Comparison of ENCODE assay signal across 23 mouse cellular contexts in the genomic region with DNA sequence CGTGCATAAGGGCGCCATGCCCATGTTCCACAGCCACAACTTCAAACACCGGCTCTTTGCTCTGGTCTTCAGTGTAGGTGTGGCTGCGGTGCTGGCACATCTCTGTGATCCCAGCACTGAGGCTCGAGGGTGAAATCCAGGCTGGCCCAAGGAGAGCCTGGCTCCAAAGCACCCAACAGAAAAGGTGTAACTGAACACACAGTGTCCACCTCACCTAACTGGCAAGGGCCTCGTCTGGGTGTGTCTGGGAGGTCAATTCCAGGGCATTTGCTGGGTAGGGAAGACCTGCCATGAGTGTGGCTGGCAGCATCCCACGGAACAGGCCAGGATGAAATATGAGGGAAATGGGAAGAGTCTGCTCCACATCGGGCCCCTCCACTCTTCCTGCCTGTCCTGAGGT.
"Had no signal": no experiment of that assay in that cellular context is flagged by ENCODE, and none has a peak within 500 bp of the region (broad histone marks: within the 10 kb centered on the region; RNA-seq: fewer than 3 reads in every experiment).

No protein-coding gene starts in this region.

- H3K9me3 ChIP-seq: hindbrain, embryonic 13.5 days; hindbrain, embryonic 15.5 days; limb, embryonic 10.5 days; limb, embryonic 12.5 days; liver, embryonic 13.5 days had no signal

- H3K36me3 ChIP-seq: hindbrain, embryonic 13.5 days; hindbrain, embryonic 15.5 days; limb, embryonic 10.5 days; limb, embryonic 12.5 days; liver, embryonic 13.5 days had no signal

- H3K9ac ChIP-seq: forebrain, postnatal 0 days; hindbrain, embryonic 13.5 days; hindbrain, embryonic 15.5 days; limb, embryonic 12.5 days; liver, embryonic 13.5 days had no signal

- H3K4me2 ChIP-seq: heart, embryonic 11.5 days; hindbrain, embryonic 13.5 days; hindbrain, embryonic 15.5 days; limb, embryonic 12.5 days; liver, embryonic 11.5 days; liver, embryonic 13.5 days had no signal

- H3K4me3 ChIP-seq: hindbrain, embryonic 13.5 days; hindbrain, embryonic 15.5 days; layer of hippocampus, adult 2 months; left cerebral cortex, adult 2 months; limb, embryonic 10.5 days; limb, embryonic 12.5 days; liver, embryonic 13.5 days had no signal

- DNase-seq: forebrain, postnatal 0 days; gastrocnemius, postnatal 14 days; gastrocnemius, postnatal 36 days; heart, adult 18-20 months; heart, postnatal 14 days; heart, postnatal 36 days; kidney, adult 11 months; kidney, adult 2 months; kidney, adult 9 months; kidney, postnatal 10 days; kidney, postnatal 25 days; kidney, postnatal 4 days; liver, embryonic 13.5 days had no signal

- H3K27ac ChIP-seq: hindbrain, embryonic 13.5 days; hindbrain, embryonic 15.5 days; hindbrain, postnatal 0 days; layer of hippocampus, adult 2 months; left cerebral cortex, adult 2 months; limb, embryonic 10.5 days; limb, embryonic 12.5 days; liver, embryonic 13.5 days had no signal

- ATAC-seq: forebrain, postnatal 0 days; hindbrain, postnatal 0 days; intestine, embryonic 16.5 days had no signal

- H3K27me3 ChIP-seq: hindbrain, embryonic 15.5 days; limb, embryonic 12.5 days had no signal
